Mouse (Mus musculus) heart, embryonic 11.5 days (tissue): ENCODE measurements at regions not wholly inside any gene's neighbourhood (a gene's known extent, or its start where the extent isn't known, plus 50 kb on each side); places are given as distances from the start of the nearest gene placed in this dataset.

Source experiments
- ATAC-seq: fragments of 200-750 bp; cut with Nextera tagmentation; replicated peaks from 2 replicates; pipeline ENCODE4 v1.8.0; 2017; ENCODE audit warnings: moderate library complexity; ENCODE audit not compliant: insufficient number of reproducible peaks, low FRiP score, low TSS enrichment
- H3K27ac ChIP-seq: fragments of 300-500 bp; sonication (generic); 2 replicates; pipeline ENCODE4 v1.5.1; 2014; ENCODE audit warnings: mild to moderate bottlenecking, low read depth, low read length
- H3K27me3 ChIP-seq: fragments of 300-500 bp; sonication (generic); 2 replicates; pipeline ENCODE4 v1.6.1; 2014; ENCODE audit warnings: mild to moderate bottlenecking, low read length, mixed read lengths; ENCODE audit not compliant: control insufficient read depth, insufficient read depth
- H3K36me3 ChIP-seq: fragments of 300-500 bp; sonication (generic); 2 replicates; pipeline ENCODE4 v1.6.1; 2014; ENCODE audit warnings: mild to moderate bottlenecking, low read length, moderate library complexity, mixed read lengths; ENCODE audit not compliant: control insufficient read depth, insufficient read depth
- H3K4me1 ChIP-seq: fragments of 300-500 bp; sonication (generic); 2 replicates; pipeline ENCODE4 v1.6.1; 2014; ENCODE audit warnings: low read length; ENCODE audit not compliant: control insufficient read depth, insufficient read depth
- H3K4me2 ChIP-seq: fragments of 300-500 bp; sonication (generic); 2 replicates; pipeline ENCODE4 v1.6.1; 2014; ENCODE audit warnings: mild to moderate bottlenecking, moderate library complexity
- H3K4me3 ChIP-seq: fragments of 300-500 bp; sonication (generic); 2 replicates; pipeline ENCODE4 v1.5.1; 2014; ENCODE audit warnings: low read depth, low read length
- H3K9ac ChIP-seq: fragments of 300-500 bp; sonication (generic); 2 replicates; pipeline ENCODE4 v1.6.1; 2014; ENCODE audit warnings: mild to moderate bottlenecking, low read depth, low read length, moderate library complexity
- H3K9me3 ChIP-seq: fragments of 300-500 bp; sonication (generic); replicated peaks from 2 replicates; pipeline ENCODE4 v1.6.1; 2016; ENCODE audit warnings: low read length; ENCODE audit not compliant: control insufficient read depth
- WGBS: fragments of 180-500 bp; shearing (Covaris S2); extraction: QIAGEN DNeasy Blood & Tissue Kit; methylation state at CpG from one replicate; pipeline ENCODE4 v1.1.7; 2014; ENCODE audit not compliant: insufficient replicate concordance; 5-methylcytosine and 5-hydroxymethylcytosine counted together

- ATAC-seq = no peak
- no peaks in the 10 kb centered on the region for H3K36me3 ChIP-seq
- no peak overlapping the region for H3K4me3 ChIP-seq
- H3K9me3 ChIP-seq = no peaks in the 10 kb centered on the region
- no peaks in the 10 kb centered on the region for H3K4me1 ChIP-seq
- no peaks in the 10 kb centered on the region for H3K27me3 ChIP-seq
- H3K4me2 ChIP-seq = no peak overlapping the region
- WGBS = 73% methylated on average over 3 of the region's 3 CpGs
- H3K27ac ChIP-seq = no peak overlapping the region
- no peak overlapping the region for H3K9ac ChIP-seq
Observed at GRCm38 (mm10) chr12:58901931-58902330, 109.9 kb downstream of the Sec23a start.

GRCm38 (mm10) chr12:58875808-58876207 is 136.0 kb downstream of the Sec23a start:
- no peak overlapping the region for H3K27ac ChIP-seq
- 62% methylated on average over 2 of the region's 2 CpGs for WGBS
- ATAC-seq = no peak
- no peak overlapping the region for H3K9ac ChIP-seq
- H3K4me2 ChIP-seq = no peak overlapping the region
- H3K4me3 ChIP-seq = no peak overlapping the region
- no peaks in the 10 kb centered on the region for H3K4me1 ChIP-seq
- no peaks in the 10 kb centered on the region for H3K36me3 ChIP-seq
- H3K27me3 ChIP-seq = no peaks in the 10 kb centered on the region
- no peaks in the 10 kb centered on the region for H3K9me3 ChIP-seq

GRCm38 (mm10) chr12:58872465-58872864 is 139.4 kb downstream of the Sec23a start:
- no peak for ATAC-seq
- Histone ChIP-seq H3K9me3 (no peaks in the 10 kb centered on the region), H3K27me3 (no peaks in the 10 kb centered on the region), H3K36me3 (no peaks in the 10 kb centered on the region), H3K9ac (no peak overlapping the region), H3K4me3 (no peak overlapping the region), H3K4me1 (no peaks in the 10 kb centered on the region), H3K27ac (no peak overlapping the region), H3K4me2 (no peak overlapping the region)

- Histone ChIP-seq H3K36me3 (no peaks in the 10 kb centered on the region), H3K27me3 (no peaks in the 10 kb centered on the region), H3K9ac (no peak overlapping the region), H3K9me3 (no peaks in the 10 kb centered on the region), H3K4me2 (no peak overlapping the region), H3K4me3 (no peak overlapping the region), H3K27ac (no peak overlapping the region), H3K4me1 (no peaks in the 10 kb centered on the region)
- WGBS = 51% methylated on average over 2 of the region's 2 CpGs
- ATAC-seq = no peak
Observed at GRCm38 (mm10) chr12:58856498-58856897, 155.3 kb downstream of the Sec23a start.

GRCm38 (mm10) chr12:58851677-58852385 is 160.0 kb downstream of the Sec23a start:
- Histone ChIP-seq H3K27ac (no peak overlapping the region), H3K9ac (no peak overlapping the region), H3K9me3 (no peaks in the 10 kb centered on the region), H3K27me3 (no peaks in the 10 kb centered on the region), H3K4me3 (no peak overlapping the region), H3K4me1 (no peaks in the 10 kb centered on the region), H3K4me2 (no peak overlapping the region), H3K36me3 (no peaks in the 10 kb centered on the region)
- no peak for ATAC-seq
- WGBS = 73% methylated on average over 6 of the region's 6 CpGs

- Histone ChIP-seq H3K9ac (no peak overlapping the region), H3K27me3 (no peaks in the 10 kb centered on the region), H3K4me2 (no peak overlapping the region), H3K4me3 (no peak overlapping the region), H3K27ac (no peak overlapping the region), H3K36me3 (no peaks in the 10 kb centered on the region), H3K9me3 (no peaks in the 10 kb centered on the region), H3K4me1 (no peaks in the 10 kb centered on the region)
- 83% methylated on average over 1 of the region's 1 CpGs for WGBS
- no peak for ATAC-seq
Observed at GRCm38 (mm10) chr12:58829656-58830055, 182.2 kb downstream of the Sec23a start.

GRCm38 (mm10) chr12:58827864-58828263 is 184.0 kb downstream of the Sec23a start:
- H3K36me3 ChIP-seq = no peaks in the 10 kb centered on the region
- no peaks in the 10 kb centered on the region for H3K9me3 ChIP-seq
- H3K4me1 ChIP-seq = no peaks in the 10 kb centered on the region
- H3K4me2 ChIP-seq = no peak overlapping the region
- H3K27me3 ChIP-seq = no peaks in the 10 kb centered on the region
- no peak overlapping the region for H3K27ac ChIP-seq
- H3K9ac ChIP-seq = no peak overlapping the region
- no peak overlapping the region for H3K4me3 ChIP-seq
- no peak for ATAC-seq

GRCm38 (mm10) chr12:58825139-58825921 is 186.5 kb downstream of the Sec23a start:
- WGBS = 85% methylated on average over 7 of the region's 7 CpGs
- H3K36me3 ChIP-seq = no peaks in the 10 kb centered on the region
- no peak overlapping the region for H3K27ac ChIP-seq
- ATAC-seq = no peak
- H3K9me3 ChIP-seq = no peaks in the 10 kb centered on the region
- no peak overlapping the region for H3K9ac ChIP-seq
- H3K4me1 ChIP-seq = no peaks in the 10 kb centered on the region
- H3K27me3 ChIP-seq = no peaks in the 10 kb centered on the region
- H3K4me3 ChIP-seq = no peak overlapping the region
- no peak overlapping the region for H3K4me2 ChIP-seq

- Histone ChIP-seq H3K4me1 (no peaks in the 10 kb centered on the region), H3K9me3 (no peaks in the 10 kb centered on the region), H3K4me2 (no peak overlapping the region), H3K27me3 (no peaks in the 10 kb centered on the region), H3K27ac (no peak overlapping the region), H3K9ac (no peak overlapping the region), H3K4me3 (no peak overlapping the region), H3K36me3 (no peaks in the 10 kb centered on the region)
- WGBS = 31% methylated on average over 3 of the region's 3 CpGs
- ATAC-seq = no peak
Observed at GRCm38 (mm10) chr12:58822971-58823370, 188.8 kb downstream of the Sec23a start.
